In the genomic region with DNA sequence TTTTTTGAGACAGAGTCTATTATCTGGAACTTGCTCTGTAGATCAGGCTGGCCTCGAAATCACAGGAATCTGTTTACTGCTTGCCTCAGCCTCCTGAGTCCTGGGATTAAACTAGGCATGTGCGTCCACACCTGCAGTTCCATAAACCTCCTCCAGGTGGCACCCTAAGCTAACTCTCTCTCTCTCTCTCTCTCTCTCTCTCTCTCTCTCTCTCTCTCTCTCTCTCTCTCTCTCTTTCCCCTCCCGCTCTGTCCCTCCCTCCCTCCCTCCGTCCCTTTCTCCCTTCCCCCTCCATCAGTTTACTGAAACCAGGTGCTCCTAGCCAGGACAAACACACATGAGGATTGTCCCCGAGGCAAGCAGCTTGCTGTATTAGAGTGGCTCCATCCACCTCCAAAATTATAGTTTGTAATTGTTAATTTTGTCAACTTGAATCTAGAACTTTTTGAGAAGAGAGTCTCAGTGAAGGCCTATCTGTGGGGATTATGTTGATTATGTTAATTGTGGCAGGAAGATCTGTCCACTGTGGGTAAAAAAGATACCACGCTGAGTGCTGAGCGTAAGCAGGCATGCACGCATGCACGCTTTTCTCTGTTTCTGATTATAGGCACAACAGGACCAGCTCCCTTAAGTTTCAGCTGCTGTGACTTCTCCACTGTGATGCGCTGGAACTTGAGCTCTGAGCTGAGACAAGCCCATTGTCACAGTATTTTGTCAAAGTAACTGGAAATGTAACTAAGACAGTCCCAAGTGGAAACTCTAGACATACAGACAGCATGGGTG, we compare ENCODE assay signal across 8 mouse cellular contexts. TPM values are rescaled to one million over a fixed set of nuclear protein-coding genes. Genes with fewer than 3 reads are reported as not detected.
DNase-seq lines count a peak whose midpoint lies in the region; ATAC-seq and TF ChIP-seq lines count a peak whose summit lies in the region.

No protein-coding gene starts in this region.

- WGBS in hindbrain, embryonic 10.5 days: 31% methylated on average over 10 of the region's 10 CpGs
- WGBS in hindbrain, embryonic 16.5 days: 31% methylated on average over 10 of the region's 10 CpGs
- WGBS in kidney, adult 2 months: 46% methylated on average over 9 of the region's 10 CpGs
- WGBS in limb, embryonic 10.5 days: 37% methylated on average over 10 of the region's 10 CpGs

- H3K36me3 ChIP-seq in hindbrain, embryonic 10.5 days: no peaks in the 10 kb centered on the region
- H3K36me3 ChIP-seq in hindbrain, embryonic 16.5 days (ENCODE audit: control insufficient read depth, insufficient read depth, low read length): no peaks in the 10 kb centered on the region
- no peaks in the 10 kb centered on the region for H3K36me3 ChIP-seq in kidney, adult 2 months (ENCODE audit: control insufficient read depth, insufficient read depth, low read length)
- no peaks in the 10 kb centered on the region for H3K36me3 ChIP-seq in limb, embryonic 10.5 days
- H3K36me3 ChIP-seq in testis, adult 2 months (ENCODE audit: control insufficient read depth, insufficient read depth, low read length): no peaks in the 10 kb centered on the region

- TF ChIP-seq POLR2A in embryonic fibroblast, embryonic 13.5 days (IDR thresholded peaks at IDR 0.05; ENCODE audit: low read depth, low read length): no peak
- TF ChIP-seq POLR2A in kidney, adult 2 months (IDR thresholded peaks at IDR 0.05; ENCODE audit: low read depth, low read length): no peak
- no peak for TF ChIP-seq POLR2A in testis, adult 2 months (IDR thresholded peaks at IDR 0.05; ENCODE audit: control insufficient read depth, low read depth, low read length)

- peak; percentile 50; the same call in 1 of the 2 replicates for TF ChIP-seq CTCF in embryonic fibroblast, embryonic 13.5 days (IDR thresholded peaks at IDR 0.05; ENCODE audit: borderline replicate concordance, insufficient read depth, low read length)
- TF ChIP-seq CTCF in kidney, adult 2 months (conservative IDR thresholded peaks at IDR 0.05; ENCODE audit: insufficient read depth, insufficient read length, low read depth, low read length): peak; percentile 81
- peak; percentile 68; the same call in 1 of the 2 replicates for TF ChIP-seq CTCF in testis, adult 2 months (IDR thresholded peaks at IDR 0.05; ENCODE audit: control insufficient read depth, insufficient read depth, insufficient replicate concordance, low read depth, low read length)

- peaks cover 29% of the 10 kb centered on the region for H3K27me3 ChIP-seq in hindbrain, embryonic 10.5 days (ENCODE audit: insufficient read depth, poor library complexity, severe bottlenecking)
- H3K27me3 ChIP-seq in hindbrain, embryonic 16.5 days (replicated peaks; ENCODE audit: control insufficient read depth, insufficient read depth, low read length): no peaks in the 10 kb centered on the region
- no peaks in the 10 kb centered on the region for H3K27me3 ChIP-seq in kidney, adult 2 months (replicated peaks; ENCODE audit: control insufficient read depth, insufficient read depth, low read length)
- 0 out of 2 replicates have a peak, but pooled peaks cover 9% of the 10 kb centered on the region for H3K27me3 ChIP-seq in limb, embryonic 10.5 days (ENCODE audit: low read depth, poor library complexity, severe bottlenecking)
- no peaks in the 10 kb centered on the region for H3K27me3 ChIP-seq in testis, adult 2 months (ENCODE audit: control insufficient read depth, insufficient read depth, low read length)

- ATAC-seq in hindbrain, embryonic 16.5 days: no peak
- peak; percentile 40; the same call in 1 of the 2 replicates for ATAC-seq in neutrophil, adult 5-6 weeks (ENCODE audit: extremely low read depth, insufficient number of reproducible peaks, low FRiP score, poor library complexity, severe bottlenecking)

- H3K9ac ChIP-seq in hindbrain, embryonic 16.5 days (ENCODE audit: low read depth, low read length): no peak overlapping the region

- no peak overlapping the region for H3K4me3 ChIP-seq in hindbrain, embryonic 10.5 days
- no peak overlapping the region for H3K4me3 ChIP-seq in hindbrain, embryonic 16.5 days (ENCODE audit: low read length)
- no peak overlapping the region for H3K4me3 ChIP-seq in embryonic fibroblast, embryonic 13.5 days (ENCODE audit: insufficient read depth, low read length)
- no peak overlapping the region for H3K4me3 ChIP-seq in kidney, adult 2 months (ENCODE audit: insufficient read depth, low read depth, low read length)
- H3K4me3 ChIP-seq in limb, embryonic 10.5 days: no peak overlapping the region
- no peak overlapping the region for H3K4me3 ChIP-seq in testis, adult 2 months (ENCODE audit: control insufficient read depth, low read depth, low read length)

- H3K4me1 ChIP-seq in hindbrain, embryonic 10.5 days (replicated peaks): peaks cover 24% of the 10 kb centered on the region
- no peaks in the 10 kb centered on the region for H3K4me1 ChIP-seq in hindbrain, embryonic 16.5 days (ENCODE audit: control insufficient read depth, insufficient read depth, low read depth, low read length)
- H3K4me1 ChIP-seq in embryonic fibroblast, embryonic 13.5 days (ENCODE audit: control insufficient read depth, insufficient read depth, low read length): peaks cover 11% of the 10 kb centered on the region
- H3K4me1 ChIP-seq in kidney, adult 2 months (ENCODE audit: control insufficient read depth, insufficient read depth, low read length): no peaks in the 10 kb centered on the region
- peaks cover 13% of the 10 kb centered on the region for H3K4me1 ChIP-seq in limb, embryonic 10.5 days
- no peaks in the 10 kb centered on the region for H3K4me1 ChIP-seq in testis, adult 2 months (ENCODE audit: control insufficient read depth, insufficient read depth, low read length)

- peak; percentile 80 for DNase-seq in hindbrain, embryonic 10.5 days (ENCODE audit: low spot score)
- peak; percentile 78 to 87 for DNase-seq in adrenal gland, postnatal 36 days
- peak; percentile 79 for DNase-seq in kidney, adult 2 months
- DNase-seq in limb, embryonic 10.5 days (ENCODE audit: low spot score): peak; percentile 83

- H3K9me3 ChIP-seq in hindbrain, embryonic 10.5 days: no peaks in the 10 kb centered on the region
- no peaks in the 10 kb centered on the region for H3K9me3 ChIP-seq in hindbrain, embryonic 16.5 days (ENCODE audit: control insufficient read depth, low read length)
- H3K9me3 ChIP-seq in limb, embryonic 10.5 days (replicated peaks): no peaks in the 10 kb centered on the region

- H3K27ac ChIP-seq in hindbrain, embryonic 10.5 days: no peak overlapping the region
- no peak overlapping the region for H3K27ac ChIP-seq in hindbrain, embryonic 16.5 days (ENCODE audit: low read depth, low read length)
- H3K27ac ChIP-seq in embryonic fibroblast, embryonic 13.5 days (ENCODE audit: insufficient read depth, low read length): no peak overlapping the region
- H3K27ac ChIP-seq in kidney, adult 2 months (ENCODE audit: insufficient read depth, low read depth, low read length): no peak overlapping the region
- H3K27ac ChIP-seq in limb, embryonic 10.5 days: peak overlapping the region; percentile 53; the same call in 1 of the 2 replicates
- peak overlapping the region; percentile 27; the same call in 1 of the 2 replicates for H3K27ac ChIP-seq in testis, adult 2 months (ENCODE audit: control insufficient read depth, insufficient read depth, low read depth, low read length)

- H3K4me2 ChIP-seq in hindbrain, embryonic 16.5 days (ENCODE audit: low read length): no peak overlapping the region

RNA-seq across cellular contexts. Expression of a gene that starts 9.0 kb away (rescaled TPM):
- polyA plus RNA-seq in hindbrain, embryonic 10.5 days (2016; fragmentation: Nextera tagmentation; extraction: Ambion mirVana): 1.0 and 1.1 TPM in 2 replicates
- 1.1 and 1.2 TPM in 2 replicates for polyA plus RNA-seq in hindbrain, embryonic 16.5 days (2015; fragmentation: Nextera tagmentation; extraction: Ambion mirVana)
- total RNA-seq in adrenal gland, postnatal 36 days (2021): not detected
- not detected in 2 replicates for polyA plus RNA-seq in embryonic fibroblast, embryonic 13.5 days (2011; ENCODE audit: insufficient read length, low read depth, missing spikeins)
- polyA plus RNA-seq in kidney, adult 2 months (2012; rRNA removed): 0.13 and 0.29 TPM in 2 replicates
- polyA plus RNA-seq in limb, embryonic 10.5 days (2016; fragmentation: Nextera tagmentation; extraction: Ambion mirVana): 0.39 and 0.85 TPM in 2 replicates
- total RNA-seq in neutrophil, adult 5-6 weeks (2017): 2.2 TPM in 2 replicates
- polyA plus RNA-seq in testis, adult 2 months (2012; rRNA removed): 108 and 114 TPM in 2 replicates

RNA-seq across cellular contexts. Expression of a gene that starts 22.8 kb away (rescaled TPM):
- polyA plus RNA-seq in hindbrain, embryonic 10.5 days (2016; fragmentation: Nextera tagmentation; extraction: Ambion mirVana): 2.4 and 4.1 TPM in 2 replicates
- 2.8 and 3.1 TPM in 2 replicates for polyA plus RNA-seq in hindbrain, embryonic 16.5 days (2015; fragmentation: Nextera tagmentation; extraction: Ambion mirVana)
- total RNA-seq in adrenal gland, postnatal 36 days (2021): 1 to 10 TPM in 1 of 2 experiments, under 1 TPM in 1; 0.69 to 4.6 TPM
- 9.0 and 17.4 TPM in 2 replicates for polyA plus RNA-seq in embryonic fibroblast, embryonic 13.5 days (2011; ENCODE audit: insufficient read length, low read depth, missing spikeins)
- polyA plus RNA-seq in kidney, adult 2 months (2012; rRNA removed): 1.8 and 2.2 TPM in 2 replicates
- polyA plus RNA-seq in limb, embryonic 10.5 days (2016; fragmentation: Nextera tagmentation; extraction: Ambion mirVana): 2.2 TPM in 2 replicates
- 217 and 224 TPM in 2 replicates for total RNA-seq in neutrophil, adult 5-6 weeks (2017)
- polyA plus RNA-seq in testis, adult 2 months (2012; rRNA removed): 6.9 and 7.0 TPM in 2 replicates

RNA-seq across cellular contexts. Expression of a gene that starts 25.9 kb away (rescaled TPM):
- not detected in 2 replicates for polyA plus RNA-seq in hindbrain, embryonic 10.5 days (2016; fragmentation: Nextera tagmentation; extraction: Ambion mirVana)
- polyA plus RNA-seq in hindbrain, embryonic 16.5 days (2015; fragmentation: Nextera tagmentation; extraction: Ambion mirVana): not detected in 2 replicates
- total RNA-seq in adrenal gland, postnatal 36 days (2021): not detected
- polyA plus RNA-seq in embryonic fibroblast, embryonic 13.5 days (2011; ENCODE audit: insufficient read length, low read depth, missing spikeins): not detected in 2 replicates
- polyA plus RNA-seq in kidney, adult 2 months (2012; rRNA removed): 0.13 TPM in 1 of 2 replicates, not detected in the other
- 0.38 and 0.64 TPM in 2 replicates for polyA plus RNA-seq in limb, embryonic 10.5 days (2016; fragmentation: Nextera tagmentation; extraction: Ambion mirVana)
- total RNA-seq in neutrophil, adult 5-6 weeks (2017): not detected in 2 replicates
- polyA plus RNA-seq in testis, adult 2 months (2012; rRNA removed): 1.5 and 2.1 TPM in 2 replicates

Comparison
In these comparisons a context has a peak if more than half of its experiments do, and no peak if none do; other contexts are left out.
1. H3K27ac ChIP-seq: peak in limb, embryonic 10.5 days (single experiment) and testis, adult 2 months (single experiment); none in hindbrain, embryonic 10.5 days (single experiment), hindbrain, embryonic 16.5 days (single experiment), embryonic fibroblast, embryonic 13.5 days (single experiment) and kidney, adult 2 months (single experiment).
2. RNA of a gene that starts 9.0 kb away (polyA plus RNA-seq): 108 to 114 TPM in testis, adult 2 months; 1.1 to 1.2 TPM in hindbrain, embryonic 16.5 days, 1.0 to 1.1 TPM in hindbrain, embryonic 10.5 days, 0.39 to 0.85 TPM in limb, embryonic 10.5 days, 0.13 to 0.29 TPM in kidney, adult 2 months and not detected in embryonic fibroblast, embryonic 13.5 days; every median in the first group is over 10 times any median in the second.
3. Peak in every context shown above with its lines, with median percentiles within 50 percentile points of each other: DNase-seq and CTCF ChIP-seq.